Mouse (Mus musculus) cerebellum, adult 11 months (tissue): ENCODE measurements around the gene Ripor1.
"Not testable (repeated sequence)": the region's sequence is repeated elsewhere in the genome, so short reads cannot be mapped to it uniquely, and the experiment has no call there.

Experiments used
- DNase-seq: peaks from one replicate; pipeline ENCODE4 v3.0.0; 2022

Ripor1 gene

DNA sequence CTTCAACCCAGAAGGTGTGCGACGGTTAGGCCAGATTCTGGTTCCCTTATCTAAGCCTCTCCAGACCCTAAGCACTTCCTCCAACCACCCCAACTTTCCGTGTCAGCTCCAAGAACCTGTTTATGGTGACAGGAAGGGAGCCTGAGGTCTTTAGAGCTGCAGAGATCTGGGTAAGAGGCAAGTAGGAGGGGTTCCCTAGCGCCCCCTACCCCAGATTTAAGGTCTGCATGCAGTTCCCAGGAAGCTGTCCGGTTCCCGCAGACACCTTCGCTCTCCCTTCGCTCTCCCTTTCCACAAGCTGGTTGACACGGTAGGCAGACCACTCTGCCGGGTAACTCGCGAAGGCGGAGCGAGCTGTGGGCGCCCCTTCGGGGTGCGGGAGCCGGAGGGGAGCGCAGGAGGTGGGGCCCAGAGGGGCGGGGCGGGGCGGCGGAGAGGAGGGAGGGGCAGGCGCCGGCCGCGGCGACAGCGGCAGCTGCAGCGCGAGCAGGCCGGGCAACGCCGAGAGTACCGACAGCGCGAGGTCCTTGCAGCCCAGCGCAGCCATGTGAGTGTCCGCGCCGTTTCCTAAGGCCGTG lies at the start of gene Ripor1:
Gene Ripor1 (plus strand): TSS at position 452 of the 578 bp plus-strand sequence.
- peak; percentile 62 for DNase-seq

DNA sequence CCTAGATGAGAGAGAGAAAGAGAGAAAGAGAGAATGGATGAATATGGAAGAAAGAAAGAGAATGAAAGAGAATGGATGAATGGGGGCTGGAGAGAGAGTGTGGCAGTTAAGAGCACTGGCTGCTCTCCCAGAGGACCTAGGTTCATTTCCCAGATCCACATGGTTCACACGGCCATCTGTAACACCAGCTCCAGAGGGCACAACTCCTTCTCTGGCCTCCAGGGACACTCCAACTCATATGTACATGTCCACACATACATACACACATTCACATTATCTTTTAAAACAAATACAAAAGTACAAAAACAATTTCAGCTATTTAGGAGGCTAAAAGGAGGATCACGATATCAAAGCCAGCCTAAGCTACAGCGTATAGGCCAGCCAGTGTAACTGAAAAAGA lies 42.2 kb upstream of the Ripor1 start:
- no peak for DNase-seq

DNA sequence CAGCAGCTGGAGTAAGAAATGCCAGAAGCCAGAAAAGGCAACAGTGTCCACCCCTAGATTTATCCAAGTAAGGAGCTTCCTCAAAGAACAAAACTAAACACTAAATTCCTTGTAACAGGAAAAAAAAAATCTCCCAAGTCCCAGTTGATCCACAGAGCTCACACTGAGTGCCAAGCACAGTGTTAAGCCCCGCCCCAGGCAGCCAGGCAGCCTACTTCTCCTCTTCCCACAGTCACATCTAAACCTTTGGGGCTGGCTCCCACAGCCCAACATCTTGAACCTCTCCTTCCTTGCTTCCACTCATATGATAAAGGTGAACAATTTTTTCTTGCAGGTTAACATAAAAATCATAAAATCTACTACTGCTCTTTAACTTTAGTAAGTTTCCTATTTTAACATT lies 41.2 kb upstream of the Ripor1 start:
- DNase-seq: no peak

DNA sequence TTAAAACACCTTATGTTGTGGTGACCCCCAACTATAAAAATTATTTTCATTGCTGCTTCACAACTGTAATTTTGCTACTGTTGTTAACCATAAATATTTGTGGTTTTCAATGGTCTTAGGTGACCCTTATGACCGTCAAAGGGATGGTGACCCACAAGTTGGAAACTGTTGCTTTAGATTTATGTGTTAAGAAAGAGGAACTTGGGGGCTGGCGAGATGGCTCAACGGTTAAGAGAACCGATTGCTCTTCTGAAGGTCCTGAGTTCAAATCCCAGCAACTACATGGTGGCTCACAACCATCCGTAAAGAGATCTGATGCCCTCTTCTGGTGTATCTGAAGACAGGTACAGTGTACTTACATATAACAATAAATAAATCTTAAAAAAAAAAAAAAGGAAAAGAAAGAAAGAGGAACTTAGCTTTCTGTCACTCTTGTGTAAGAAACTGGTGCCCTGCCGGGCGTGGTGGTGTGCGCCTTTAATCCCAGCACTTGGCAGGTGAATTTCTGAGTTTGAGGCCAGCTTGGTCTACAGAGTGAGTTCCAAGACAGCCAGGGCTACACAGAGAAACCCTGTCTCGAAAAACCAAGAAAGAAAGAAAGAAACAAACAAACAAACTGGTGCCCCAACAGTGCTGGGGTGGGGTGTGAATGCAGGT lies 40.4 kb upstream of the Ripor1 start:
- DNase-seq: not testable (repeated sequence)

DNA sequence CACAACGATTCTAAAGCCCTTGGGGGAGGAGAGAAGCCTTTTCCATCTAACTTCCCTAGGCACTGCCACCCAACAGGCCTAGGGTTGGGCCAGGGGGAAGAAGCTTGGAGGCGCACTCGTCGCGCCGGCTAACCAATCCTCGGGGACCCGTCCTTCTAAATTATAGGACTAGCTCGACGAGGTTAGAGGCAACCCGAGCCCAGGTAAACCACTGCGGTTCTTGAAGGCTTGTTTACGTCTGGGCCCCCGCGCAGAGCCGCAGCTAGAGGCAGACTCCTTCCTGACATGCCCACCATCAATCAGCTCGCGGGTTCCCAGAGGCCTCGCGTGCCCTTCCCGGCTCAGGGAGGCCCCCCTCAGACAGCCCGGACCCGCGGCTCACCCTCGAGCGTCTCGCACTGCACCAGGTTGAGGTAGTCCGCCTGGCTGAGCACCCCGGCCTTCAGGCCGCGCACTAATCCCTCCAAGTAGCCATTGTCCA lies 39.6 kb upstream of the Ripor1 start:
- DNase-seq: no peak

DNA sequence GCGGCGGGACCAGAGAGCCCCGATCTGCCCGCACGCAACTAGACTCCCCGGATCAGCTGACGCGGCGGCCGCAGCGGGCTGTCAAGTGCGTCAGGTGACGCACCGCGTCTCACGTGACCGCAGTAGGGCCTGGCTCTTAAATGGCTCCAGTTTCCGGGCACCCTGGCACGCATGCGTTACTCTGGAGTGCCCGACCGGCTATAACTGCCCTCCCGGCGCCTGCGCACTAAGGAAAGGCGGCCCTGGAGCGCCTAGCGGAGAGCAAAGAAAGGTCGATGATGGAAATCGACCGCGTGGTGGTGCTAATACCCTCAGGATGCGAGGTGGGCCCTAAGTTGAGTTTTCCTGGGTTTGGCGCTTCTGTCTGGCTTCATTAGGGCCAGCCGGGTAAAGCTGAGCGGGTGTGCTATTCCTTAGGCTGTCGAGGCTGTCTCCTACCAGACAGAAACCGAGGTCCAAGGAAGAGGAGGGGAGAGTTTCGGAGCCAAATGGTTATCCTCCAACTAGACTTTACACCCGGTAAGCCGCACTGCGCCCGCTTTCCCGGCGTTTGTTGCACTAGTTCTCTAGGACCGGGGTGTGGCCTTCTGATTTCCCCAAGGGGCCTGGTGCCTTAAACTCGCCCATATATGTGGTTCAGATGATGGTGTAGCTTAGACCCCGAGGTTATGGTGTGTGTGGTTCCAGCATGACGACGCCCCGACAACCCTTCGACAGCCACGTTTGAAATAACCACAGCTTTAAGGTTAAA lies 38.9 kb upstream of the Ripor1 start, which contains the start of gene Atp6v0d1:
Gene Atp6v0d1 (minus strand): TSS at position 96 of the 751 bp plus-strand sequence.
- DNase-seq: peak; percentile 99

DNA sequence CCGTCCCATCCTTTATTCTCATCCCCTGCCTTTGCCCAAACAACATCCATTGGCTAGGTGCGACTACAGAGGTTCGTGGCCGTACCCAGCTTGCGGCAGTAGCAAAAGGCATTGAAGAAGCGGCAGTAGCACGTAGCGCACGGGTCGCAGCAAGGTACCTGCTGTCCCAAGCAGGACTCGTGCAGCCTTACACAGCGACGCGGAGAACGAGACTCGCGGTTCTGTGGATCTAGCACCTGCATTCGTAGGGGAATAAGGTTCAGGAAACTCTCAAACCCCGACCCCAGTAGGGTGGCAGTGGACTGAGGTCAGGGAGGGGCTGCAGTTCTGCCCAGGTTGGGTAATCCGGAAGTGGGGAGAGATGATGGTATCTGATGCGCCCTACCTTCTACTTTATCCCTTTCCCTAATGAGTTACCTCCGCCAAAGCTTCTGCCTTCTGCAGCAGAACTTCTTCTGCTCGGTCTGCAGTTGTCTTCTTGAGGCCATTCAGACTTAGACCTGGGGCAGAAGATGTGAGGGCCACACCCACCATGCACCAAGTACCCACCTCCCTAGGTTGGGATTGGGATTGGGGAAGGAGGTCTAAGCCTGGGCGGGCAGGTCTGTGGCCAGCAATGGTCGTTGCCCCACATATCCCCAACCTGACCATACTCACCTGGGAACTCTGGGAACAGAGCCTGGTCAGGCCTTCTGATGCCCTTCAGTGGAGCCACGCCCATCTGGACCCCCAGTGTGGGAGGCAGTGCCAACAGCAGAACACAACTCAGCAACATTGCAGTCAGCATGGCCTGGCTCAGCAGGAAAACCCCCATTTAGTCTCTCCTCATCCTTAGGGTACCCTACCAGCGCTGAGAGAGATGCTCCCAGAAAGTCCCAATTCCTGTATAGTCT lies 38.1 kb upstream of the Ripor1 start:
- peak; percentile 34 for DNase-seq

DNA sequence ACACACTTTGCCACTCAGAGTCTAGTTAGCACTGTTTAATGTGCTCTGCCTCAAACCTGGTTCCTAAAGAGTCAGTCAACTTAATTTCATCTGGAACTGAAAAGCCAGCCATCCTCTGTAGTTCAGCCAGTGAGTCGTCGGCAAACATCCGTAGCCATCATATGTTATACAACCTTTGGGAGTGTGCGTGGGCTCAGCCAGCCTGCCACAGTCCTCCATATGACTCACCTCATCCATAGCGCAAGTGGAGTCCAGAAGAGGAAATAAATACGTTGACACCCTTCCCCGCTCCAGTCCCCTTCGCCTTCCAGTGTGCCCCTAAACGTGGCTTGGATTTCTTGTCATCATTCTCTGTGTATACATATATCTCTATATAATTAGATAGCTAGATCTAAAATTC lies 33.2 kb upstream of the Ripor1 start:
- DNase-seq: no peak

DNA sequence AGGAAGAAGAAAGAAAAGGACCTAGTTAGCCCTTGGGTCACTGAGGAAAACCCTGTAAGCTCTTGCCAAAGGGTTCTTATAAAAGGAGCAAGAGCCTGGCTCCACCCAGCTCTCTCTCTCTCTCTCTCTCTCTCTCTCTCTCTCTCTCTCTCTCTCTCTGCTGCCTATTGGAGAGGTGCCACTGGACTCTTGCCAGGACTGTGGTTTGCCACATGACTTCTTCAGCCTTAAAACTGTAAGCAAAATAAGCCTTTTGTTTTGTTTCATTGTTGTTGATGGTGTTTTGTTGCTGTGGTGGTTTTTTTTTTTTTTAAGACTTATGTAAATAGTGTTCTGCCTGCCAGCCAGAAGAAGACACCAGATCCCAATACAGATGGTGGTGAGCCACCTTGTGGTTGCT lies 31.6 kb upstream of the Ripor1 start:
- DNase-seq: no peak

DNA sequence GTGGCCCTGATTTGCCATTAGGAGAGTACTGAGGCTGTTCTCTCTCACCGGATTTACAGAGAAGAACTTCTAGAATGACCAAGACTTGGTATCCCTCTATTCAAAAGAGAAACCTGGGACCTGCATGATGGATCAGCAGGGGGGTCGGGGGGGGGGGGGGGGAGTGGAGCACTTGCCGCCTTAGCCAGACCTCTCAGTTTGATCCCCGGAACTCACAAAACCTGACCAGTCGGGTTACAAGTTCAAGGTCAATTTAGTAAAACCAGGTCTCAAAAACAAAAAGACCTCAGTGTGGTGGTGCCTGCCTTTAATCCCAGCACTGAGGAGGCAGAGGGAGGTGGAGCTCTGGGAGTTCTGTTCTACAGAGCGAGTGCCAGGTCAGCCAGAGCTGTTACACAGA lies 30.3 kb upstream of the Ripor1 start:
- no peak for DNase-seq

DNA sequence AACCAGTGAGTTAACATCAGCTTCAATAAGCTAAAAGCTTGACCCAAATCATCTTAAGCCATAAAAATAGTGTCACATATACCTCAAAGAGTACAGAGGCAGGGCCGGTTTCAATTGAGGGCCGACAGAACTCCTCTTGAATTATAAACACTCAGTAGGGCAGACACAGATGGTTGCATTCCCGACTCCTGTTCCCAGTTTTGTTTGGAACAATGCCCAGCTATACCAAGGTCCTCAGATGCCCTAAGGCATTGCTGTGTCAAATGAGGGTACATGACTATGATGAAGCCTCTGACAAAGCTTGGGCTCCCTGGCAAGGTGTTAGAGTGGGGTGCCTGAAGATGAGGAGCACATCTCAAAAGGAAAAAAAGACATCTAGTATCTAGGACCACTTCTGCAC lies 29.5 kb upstream of the Ripor1 start:
- no peak for DNase-seq

DNA sequence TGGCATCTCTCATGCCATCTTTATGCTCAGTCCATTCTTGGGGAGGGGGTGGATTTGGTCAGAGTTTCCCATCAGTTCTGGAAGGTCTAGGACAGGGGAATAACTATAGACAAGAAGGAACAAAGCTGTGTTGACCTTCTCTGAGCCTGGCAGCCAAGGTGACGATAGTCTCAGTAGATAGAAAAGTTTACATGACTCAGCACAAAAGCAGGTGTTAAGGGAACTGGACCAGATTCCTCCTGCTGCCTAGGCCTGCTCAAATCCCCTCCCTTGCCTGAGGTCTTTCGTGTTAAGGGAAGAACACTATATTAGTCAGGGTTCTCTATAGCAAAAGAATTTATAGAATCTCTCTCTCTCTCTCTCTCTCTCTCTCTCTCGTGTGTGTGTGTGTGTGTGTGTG lies 25.3 kb upstream of the Ripor1 start:
- no peak for DNase-seq

DNA sequence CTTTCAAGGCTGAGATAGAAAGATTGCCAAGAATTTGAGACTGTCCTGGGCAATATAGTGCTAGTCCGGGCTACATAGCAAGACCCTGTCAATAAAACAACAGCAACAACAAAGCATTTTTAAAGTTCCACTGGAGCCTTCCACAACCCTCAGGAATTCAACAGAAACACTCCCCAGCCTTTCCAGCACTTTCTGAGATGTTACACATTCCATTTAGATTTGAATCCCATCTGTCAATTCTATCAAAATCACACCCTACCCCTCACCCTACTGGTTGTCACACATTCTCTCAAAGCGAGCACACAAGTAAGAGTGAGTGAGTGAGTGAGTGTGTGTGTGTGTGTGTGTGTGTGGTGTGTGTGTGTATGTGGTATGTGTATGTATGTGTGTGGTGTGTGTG lies 12.6 kb upstream of the Ripor1 start:
- no peak for DNase-seq

DNA sequence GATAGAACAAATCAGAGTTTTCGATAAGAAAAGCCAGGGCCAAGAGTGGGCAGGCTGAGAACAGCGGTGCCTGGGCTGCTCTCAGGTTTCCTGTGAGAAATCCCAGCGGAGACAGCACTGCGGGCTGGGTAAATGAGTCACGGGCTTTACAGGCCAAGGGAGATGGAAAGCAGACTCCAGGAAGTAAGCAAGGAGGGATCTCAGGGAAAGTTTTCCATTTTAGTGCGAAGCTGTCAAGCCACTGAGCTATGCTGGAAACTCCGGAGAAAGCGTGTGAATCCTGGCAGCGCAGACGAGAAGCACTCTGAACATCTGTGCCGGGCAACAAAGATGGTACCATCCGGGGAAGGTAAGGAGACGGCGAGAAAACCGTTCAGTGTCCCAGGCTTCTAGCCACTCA lies 11.2 kb upstream of the Ripor1 start:
- DNase-seq: no peak

DNA sequence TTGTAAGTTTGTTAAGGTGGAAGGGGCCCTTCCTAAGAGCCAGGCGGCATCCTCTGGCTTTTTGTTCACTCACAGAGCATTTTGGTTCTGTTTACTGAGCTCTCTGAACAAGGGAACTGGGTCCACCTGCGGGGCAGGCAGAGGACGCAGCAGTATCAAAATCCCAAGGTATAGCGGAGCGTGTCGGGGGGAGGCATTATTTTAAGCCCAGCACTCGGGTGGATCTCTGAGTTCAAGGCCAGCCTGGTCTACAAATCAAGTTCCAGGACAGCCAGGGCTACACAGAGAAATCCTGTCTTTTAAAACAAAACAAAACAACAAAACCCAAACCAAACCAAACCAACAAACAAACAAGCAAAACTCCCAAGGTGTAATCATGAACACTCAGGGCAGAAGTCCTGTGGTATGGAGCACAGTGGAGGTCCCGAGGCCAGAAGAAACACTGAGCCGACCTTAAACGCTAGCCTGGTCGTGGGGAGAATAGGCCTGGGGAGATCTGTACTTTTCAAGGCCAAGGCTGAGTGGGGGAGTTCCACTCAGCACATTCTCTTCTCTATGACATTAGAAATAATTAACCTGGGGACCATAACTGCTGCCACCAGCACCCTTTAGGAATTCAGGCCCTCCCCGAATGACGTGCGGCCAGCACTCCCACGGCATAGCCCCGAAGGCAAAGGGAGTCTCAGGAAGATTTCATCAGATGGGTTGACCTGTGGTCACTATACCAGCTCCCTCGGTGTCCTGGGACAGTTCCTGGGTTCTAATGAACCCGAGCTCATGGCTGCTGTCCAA lies 10.4 kb upstream of the Ripor1 start:
- DNase-seq: no peak

DNA sequence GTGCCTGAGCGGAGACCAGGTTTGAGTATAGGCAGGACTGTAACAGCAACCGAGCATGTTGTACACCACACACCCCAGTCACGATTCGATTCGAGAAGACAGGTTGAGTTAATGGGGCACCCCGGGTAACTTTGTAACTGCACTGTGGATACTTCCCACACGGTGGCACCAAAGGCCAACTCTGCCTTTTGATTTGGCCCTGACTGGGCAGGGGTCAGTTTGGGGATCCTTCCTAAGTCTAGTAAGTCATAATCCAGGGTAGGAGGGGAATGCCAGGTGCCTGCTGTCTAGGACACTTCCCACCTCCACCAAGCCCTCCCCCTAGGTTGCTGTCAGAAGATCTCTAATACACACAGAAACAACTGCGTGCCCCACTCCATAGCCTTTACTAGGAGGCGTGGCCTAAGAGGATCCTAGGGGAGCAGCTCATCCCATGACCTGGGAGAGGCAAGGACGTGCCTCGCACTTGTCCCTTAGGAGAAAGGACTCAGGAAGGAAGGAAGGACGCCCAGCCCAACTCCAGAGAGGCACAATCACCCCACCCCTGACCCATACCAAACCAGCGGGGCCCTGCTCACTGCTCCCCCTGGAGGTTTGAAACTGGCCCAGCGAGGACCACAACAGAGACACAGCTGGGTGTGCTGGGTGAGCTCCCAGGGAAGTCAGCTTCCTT lies 8.6 kb upstream of the Ripor1 start:
- DNase-seq: peak; percentile 44

DNA sequence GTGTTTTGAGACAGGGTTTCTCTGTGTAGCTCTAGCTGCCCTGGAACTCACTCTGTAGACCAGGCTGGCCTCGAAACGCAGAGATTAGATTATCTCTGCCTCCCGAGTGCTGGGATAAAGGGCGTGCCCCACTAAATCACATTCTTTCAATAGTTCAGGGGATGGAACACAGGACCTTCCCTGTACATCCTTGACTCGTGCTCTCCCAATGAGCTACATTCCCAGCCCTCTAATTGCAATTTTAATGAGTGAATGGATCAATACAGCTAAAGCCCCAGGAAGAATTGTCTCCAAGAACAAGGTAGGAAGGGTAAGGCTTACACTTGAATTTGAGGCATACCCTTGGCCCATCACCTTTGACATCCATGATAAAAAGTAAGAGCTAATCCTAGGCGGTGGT lies 6.3 kb upstream of the Ripor1 start:
- DNase-seq: no peak

DNA sequence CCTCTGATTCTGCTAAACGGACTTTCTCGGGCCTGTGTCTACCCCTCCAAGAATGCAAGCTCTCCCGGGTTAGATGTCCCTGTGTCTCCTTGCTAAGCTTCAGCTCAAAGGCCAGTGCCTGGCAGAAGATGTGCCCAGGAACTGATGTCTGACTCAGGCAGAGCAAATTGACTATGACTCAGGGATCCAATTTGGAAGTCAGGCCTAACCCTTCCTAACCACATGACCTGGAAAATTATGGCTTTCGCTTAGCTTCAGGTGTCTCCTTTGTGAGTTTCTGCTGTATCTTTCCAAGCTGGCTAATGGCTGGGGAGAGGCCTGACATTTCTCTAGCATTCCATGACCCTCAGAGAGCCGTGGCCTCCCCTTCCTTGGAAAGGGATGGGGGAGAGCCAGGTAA lies 3.8 kb upstream of the Ripor1 start:
- DNase-seq: no peak

DNA sequence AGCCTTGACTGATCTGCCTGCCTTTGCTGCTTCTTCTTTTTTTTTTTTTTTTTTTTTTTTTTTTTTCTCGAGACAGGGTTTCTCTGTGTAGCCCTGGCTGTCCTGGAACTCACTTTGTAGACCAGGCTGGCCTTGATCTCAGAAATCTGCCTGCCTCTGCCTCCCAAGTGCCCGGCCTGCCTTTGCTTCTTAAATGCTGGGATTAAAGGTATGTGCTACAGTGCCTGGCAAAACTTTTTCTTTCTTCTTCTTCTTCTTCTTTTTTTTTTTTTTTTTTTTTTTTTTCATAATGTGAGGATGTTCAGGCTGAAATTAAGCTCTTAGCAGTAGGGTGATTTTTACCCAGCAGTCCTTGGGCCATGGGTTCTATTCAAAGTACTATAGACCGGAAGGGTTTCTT lies 2.5 kb upstream of the Ripor1 start:
- DNase-seq: not testable (repeated sequence)

DNA sequence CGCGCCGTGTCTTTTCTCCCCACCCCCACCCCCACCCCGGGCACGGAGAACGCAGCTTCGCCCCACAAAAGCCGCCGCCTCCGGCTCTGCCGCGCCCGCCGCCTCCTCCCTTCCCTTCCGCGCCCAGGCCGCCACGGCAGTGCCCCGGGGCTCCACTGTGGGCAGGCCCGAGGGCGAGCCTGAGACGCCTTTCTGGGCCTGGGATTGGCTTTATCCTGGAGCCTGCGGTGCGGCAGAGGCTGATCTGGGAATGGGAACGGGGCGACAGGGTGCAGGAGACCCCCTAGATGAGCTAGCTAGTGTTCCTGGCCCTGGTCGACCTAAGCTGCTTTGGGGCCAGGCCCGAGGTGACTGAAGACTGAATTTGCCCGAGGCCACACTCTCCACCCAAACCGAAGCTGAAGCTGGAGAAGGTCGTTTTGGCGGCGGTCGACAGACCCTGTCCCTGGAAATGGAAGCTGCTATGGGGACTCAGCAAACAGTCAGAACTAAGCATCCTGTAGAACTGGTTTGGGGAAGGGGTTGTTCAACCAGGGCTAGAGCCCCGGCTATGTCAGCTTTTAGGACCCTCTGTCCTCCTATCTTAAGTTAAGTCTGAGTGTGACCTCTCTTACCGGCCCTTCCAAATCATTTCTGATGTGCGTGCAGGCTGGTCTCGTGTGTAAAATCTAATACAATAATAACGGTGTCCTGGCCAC lies 585 bp downstream of the Ripor1 start:
- no peak for DNase-seq
